Mouse (Mus musculus): Measurements from ENCODE around the gene Sfxn1.

DNA sequence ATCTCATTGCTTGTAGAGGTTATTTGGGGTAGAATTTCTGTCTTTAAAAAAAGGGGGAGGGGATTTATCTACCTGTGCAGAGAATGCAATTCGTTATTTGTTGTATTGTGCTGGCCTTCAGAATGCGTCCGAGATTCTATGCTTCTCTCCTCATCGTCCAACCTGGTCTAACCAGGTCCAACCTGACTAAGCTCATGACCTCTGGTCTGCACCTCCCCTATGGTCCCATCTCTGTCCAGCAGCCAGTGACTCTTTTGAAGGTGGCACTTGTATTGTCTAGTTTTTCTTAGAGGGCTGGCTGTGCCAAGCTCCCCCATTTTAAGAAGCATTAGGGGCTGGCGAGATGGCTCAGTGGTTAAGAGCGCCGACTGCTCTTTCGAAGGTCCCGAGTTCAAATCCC, 658 bp upstream of the Sfxn1 start:
- no peak for TF ChIP-seq CTCF (IDR thresholded peaks at IDR 0.05; ENCODE audit: low read depth, low read length)
- no peak for TF ChIP-seq POLR2A (IDR thresholded peaks at IDR 0.05; ENCODE audit: extremely low read depth, insufficient read depth, low read length)
